Mouse (Mus musculus) urinary bladder, adult 18-20 months (tissue): ENCODE data around the gene Muc5ac.

Source experiments
- DNase-seq, 2 experiments: peaks; one replicate each; pipeline ENCODE4 v3.0.0; 2022; ENCODE audit warnings: low spot score in 2 of 2, mixed read lengths in 2 of 2

Gene Muc5ac

DNA sequence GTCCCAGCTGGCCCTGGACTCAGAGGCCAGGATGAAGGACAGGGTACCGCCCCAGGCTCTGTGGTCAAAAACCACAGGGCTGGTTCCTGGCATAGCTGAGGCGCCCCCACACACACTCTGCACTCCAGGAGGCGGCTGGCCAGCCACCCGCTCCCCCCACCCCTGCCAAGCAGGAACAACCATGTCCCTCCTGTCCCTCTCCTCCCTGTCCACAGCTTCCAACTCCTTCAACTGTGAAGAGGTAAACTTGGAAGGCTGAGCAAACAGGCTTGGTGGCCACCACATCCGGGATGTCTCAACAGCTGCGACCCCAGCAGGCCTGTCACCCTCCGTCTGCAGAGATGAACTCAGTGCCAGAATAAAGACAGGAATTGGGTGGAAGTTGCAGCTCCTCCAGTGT is 47.2 kb downstream of the Muc5ac start:
- DNase-seq, result no peak

DNA sequence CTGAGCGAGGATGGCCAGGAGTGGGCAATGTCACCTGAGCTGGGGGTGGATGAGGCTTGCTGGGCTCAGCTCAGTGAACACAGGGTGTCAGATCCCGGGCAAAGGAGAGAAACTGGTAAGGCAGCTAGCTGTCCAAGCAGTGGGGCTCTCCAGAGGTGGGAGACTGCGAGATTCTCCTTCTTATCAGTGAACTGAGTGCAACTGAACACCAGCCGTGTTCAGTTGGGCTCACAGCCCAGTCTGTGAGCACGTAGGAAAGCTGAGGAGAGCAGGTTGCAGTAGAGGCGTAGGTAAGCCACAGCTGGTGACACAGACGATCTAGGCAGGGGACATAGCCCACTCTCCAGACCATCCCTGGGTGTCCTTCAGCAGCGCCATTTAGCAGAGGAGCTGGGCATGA is 47.7 kb downstream of the Muc5ac start:
- no peak for DNase-seq

DNA sequence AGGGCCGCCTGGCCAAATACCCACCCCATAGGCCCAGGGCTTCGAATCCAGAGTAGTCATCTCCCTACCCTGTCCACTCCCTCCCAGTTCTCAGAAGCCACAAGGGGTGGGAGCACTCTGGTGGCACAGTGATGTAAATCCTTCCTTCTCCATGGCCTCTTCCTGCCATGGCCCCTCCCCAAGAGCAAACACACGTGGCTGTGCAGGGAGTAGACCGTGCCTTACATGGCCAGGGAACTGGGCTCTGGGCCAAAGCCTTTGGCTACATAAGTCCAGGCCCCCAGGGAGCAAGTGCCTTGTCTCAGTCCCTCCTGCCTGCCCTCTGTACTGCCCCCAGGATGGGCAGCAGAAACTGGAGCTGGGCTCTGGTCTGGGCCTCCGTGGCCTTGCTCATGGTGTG is 50.0 kb downstream of the Muc5ac start, which contains the start of gene Muc5b:
Gene Muc5b (plus strand): TSS at position 292 of the 400 bp plus-strand sequence.
- no peak for DNase-seq

DNA sequence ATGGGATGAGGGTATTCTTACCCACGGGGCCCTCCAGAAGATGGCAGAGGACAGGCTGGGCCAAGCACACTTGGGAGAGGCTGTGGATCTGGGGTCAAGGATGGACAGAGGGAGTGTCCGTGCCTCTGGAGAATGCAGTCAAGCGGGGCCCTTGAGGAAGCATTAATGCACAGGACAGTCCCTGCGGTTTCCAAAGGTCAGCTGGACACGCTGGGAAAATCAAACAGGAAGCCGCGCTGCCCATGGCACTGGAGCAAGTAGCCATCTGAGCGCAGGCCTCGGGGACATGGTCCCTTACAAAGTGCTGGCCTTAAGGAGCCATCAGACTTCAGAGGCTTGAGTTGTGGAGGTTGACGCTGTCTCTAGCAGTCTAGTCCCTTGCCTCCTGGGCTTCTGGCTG is 51.6 kb downstream of the Muc5ac start:
- DNase-seq, result no peak

DNA sequence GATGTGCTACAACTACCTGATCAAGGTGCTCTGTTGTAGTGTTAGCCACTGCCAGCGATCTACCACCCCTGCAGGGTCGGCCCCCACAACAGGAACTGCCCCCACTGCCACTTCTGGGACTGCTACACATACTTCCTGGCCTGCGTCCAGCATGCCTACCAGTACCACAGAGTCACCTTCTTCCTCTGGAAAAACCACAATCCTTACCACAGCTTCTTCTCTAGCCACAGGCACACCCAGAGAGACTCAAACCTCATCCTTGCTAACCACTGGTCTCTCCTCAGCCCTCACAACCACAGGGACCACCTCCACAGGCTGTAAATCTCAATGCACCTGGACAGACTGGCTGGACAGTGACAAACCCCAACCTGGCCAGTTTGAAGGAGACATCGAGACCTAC is 72.3 kb downstream of the Muc5ac start:
- DNase-seq, result no peak
